Mouse (Mus musculus): Measurements from ENCODE around the gene Lysmd3.

DNA sequence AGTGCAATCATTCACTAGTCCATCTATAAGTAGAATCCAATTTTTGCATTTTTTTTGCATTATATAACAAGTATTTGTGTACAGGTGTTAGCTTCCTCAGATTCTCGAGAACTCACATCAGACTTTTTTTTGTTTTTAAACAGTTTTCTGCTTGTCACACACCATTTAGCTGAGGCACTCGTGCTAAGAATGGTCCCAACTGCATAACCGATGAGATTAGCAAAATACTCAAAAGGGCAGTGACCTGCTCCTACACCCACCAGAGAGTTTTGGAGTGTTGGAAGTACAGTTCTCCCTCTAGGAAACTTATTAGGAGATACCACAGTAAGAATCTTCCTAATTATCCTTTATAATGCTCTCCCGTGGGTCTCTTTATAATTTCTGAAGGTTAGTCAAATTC is 52.3 kb downstream of the Lysmd3 start:
- TF ChIP-seq CTCF (IDR thresholded peaks at IDR 0.05; ENCODE audit: low read depth), result no peak
- no peak for TF ChIP-seq EP300 (optimal IDR thresholded peaks at IDR 0.05)
